Mouse (Mus musculus): ENCODE measurements around the gene 9330182O14Rik.

DNA sequence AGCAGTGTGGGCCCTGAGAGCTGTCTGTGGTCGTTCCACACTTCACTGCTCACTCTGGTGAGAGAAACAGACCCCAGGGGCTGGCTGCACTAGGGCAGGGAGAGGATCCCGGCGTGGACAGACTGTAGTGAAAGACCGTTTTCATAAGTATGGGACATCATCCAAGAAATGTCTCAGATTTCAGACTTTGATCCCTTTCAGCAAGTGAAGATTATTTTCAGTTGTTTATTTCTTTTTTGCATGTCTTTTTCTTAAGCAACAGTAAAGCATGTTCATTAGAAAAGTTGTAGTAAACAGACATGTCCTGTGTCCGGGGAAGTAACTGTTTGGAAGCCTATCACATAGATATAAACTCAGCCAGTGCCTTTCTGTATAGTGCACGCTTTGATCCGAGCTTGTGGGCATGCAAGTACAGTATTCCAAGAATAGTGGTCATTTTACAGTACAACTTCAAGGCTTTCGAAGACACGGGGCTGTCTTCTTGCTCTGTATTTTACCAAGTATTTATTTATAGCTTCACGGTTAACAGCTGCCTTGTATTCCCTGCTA lies 34.0 kb downstream of the 9330182O14Rik start:
- TF ChIP-seq CHD2 (IDR thresholded peaks at IDR 0.05; ENCODE audit: low read depth, low read length) = no peak
- TF ChIP-seq MAFK (IDR thresholded peaks at IDR 0.05; ENCODE audit: insufficient read depth, low read depth, low read length) = no peak

Data from ES-E14 (cell line).